Mouse (Mus musculus) left cerebral cortex, adult 9 months (tissue): Measurements from ENCODE around the gene Ralbp1.
A peak's percentile ranks its signal among the peaks of the same experiment; 100 is the strongest.

Experiments
- DNase-seq, 2 experiments: peaks; one replicate each; pipeline ENCODE4 v3.0.0; 2022; ENCODE audit warnings: low spot score in 2 of 2

Ralbp1 gene

GRCm38 (mm10) chr17:65896016-65896415 lies 10.4 kb upstream of the Ralbp1 start:
- no peak for DNase-seq

GRCm38 (mm10) chr17:65889476-65889875 lies 3.9 kb upstream of the Ralbp1 start:
- DNase-seq, result no peak

DNA sequence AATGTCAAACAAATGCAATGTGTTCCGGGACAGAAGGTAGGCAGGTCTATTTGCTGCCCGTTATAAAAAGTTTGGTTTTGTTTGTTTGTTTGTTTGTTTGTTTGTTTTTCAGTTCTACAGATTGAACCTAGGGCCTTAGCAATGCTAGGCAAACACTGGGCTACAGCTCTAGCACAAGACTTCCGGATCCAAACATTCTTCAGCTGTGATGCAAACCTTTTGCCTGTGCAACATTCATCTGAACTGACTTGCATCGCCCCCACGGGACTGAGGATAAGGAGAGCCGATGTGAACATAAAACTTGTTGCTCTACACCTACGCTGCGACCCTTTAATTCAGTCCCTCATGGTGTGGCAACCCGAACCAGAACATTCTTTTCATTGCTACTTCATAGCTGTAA lies 973 bp upstream of the Ralbp1 start:
- DNase-seq, result no peak

DNA sequence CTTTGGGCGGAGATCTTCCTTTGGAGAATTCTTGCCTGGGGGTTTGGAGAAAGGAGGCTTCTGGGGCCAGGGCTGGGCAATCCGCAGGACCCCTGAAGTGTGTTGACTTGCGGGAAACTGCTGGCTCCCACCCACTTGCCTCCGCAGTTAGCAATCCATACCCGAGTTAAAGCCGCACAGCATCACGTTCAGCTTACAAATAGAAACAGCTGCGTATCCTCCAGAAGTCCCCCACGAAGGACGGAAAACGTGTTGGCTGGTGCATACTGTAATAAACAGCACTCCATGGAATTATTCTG lies 251 bp downstream of the Ralbp1 start:
- DNase-seq, result no peak

DNA sequence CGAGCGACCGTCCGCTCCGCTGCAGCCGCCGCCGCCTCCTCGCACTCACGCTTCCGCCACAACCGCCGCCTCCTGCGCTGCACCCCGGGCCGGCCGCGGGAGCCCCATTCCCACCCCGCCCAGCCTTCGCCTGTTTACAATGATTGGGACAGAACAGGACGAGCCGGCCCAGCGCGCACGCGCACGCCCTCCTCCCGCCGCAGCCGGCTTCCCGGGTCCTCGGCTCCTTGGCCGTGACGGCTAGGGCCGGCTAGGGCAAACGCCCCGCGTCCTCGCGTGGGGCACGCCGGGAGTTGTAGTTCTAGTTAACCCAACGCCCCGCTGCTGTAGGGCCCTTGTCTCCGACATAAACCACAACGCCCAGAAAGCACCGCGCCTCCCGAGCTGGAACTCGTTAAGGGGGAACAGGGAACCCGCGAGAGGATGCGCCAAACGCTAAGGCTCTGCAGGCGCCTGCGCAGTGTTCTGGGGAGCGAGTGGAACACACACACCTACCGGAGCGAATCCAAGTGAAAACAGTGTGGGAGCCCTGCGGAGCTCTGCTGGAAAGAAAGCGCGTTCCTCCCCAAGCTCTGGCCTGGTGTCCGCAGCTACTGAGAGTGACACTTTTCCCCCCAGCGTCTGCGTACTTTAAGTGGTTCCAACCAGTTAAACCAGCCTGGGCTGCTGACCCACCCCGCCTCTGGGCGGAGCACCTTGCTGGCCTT lies 754 bp downstream of the Ralbp1 start:
- peak; percentile 98 to 100 for DNase-seq

DNA sequence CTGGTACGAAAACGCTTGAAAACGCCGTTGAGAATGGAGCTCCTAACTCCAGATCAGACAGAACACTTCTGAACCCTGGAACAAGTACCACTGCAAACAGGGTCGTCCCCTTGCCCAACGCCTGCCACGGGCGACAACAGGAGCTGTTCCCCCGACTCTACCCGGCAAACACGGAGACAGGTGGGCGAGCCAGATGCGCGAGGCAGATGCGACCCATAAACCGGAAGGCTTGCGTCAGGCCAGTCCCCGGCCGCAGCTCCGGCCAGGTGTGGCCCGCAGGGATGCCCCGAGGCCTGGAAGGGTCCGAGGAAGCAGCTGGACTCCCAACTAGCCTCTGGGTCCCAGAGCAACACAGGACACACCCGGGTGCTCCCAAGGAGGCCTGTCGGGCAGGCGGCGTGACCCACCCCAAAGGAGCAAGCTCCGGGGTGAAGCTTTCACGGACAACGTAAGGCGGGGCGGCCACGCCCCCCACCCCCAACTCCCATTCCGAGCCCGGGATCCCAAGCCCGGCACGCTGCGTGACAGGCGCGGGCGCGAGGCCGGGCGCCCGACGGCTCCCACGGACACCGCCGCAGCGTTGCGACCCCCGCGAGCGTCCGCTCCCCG lies 1.4 kb downstream of the Ralbp1 start:
- peak in 1 of 2 experiments; percentile 38 for DNase-seq

DNA sequence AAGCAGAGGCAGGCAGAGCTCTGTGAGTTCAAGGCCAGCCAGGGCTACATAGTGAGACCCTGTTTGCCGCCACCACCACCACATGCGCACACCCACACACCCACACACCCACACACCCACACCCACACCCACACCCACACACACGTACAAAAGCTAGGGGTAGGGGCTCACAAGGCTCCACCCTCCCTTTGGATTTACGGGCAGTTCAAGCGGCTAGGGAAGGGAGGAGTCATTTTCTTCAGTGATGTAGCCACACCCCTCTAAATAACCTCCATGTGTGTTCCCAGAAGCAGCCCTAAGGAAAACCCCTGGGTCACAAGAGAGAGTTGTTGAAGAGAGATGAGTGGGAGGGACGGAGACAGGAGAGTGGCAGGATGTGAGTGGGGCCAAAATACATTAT lies 8.6 kb downstream of the Ralbp1 start:
- DNase-seq, result no peak

DNA sequence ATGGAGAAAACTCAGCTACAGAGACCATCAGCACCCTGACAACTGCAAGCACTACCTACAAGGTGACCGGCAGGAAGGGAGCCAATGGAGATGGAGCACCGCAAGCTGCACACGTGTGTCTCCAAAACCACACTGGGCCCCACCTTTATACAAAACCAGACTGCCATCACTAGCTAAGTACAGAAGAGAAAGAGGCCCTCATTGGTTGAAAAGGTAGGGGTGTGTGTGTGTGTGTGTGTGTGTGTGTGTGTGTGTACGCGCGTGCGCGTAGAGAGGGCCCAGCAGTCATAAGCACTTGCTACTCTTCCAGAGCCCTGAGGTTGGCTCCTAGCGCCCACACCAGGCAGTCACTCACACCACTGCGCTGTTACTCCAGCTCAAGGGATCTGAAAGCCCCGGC lies 11.8 kb downstream of the Ralbp1 start:
- DNase-seq, result no peak

DNA sequence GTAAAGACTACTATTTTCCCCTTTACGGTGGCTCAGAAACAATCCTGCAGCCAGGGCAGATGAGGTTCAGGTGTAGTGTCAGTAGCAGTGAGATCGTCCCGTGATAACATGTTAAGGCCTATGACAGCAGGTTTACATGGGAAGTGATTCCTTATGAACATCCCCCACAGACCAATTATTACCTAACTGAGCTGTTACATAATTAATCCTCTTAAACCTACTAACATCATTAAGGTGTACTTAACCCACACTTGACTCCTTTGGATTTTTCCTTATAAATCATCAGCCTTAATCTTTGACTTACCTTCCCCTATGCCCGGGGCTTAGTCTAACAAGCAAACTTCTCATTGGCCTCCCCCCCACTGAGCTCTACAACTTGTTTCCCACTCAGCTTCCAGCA lies 12.4 kb downstream of the Ralbp1 start:
- no peak for DNase-seq

- DNase-seq, result no peak
These were observed 12.9 kb downstream of the Ralbp1 start for GRCm38 (mm10) chr17:65872652-65873051.

GRCm38 (mm10) chr17:65872051-65872450 lies 13.5 kb downstream of the Ralbp1 start:
- no peak for DNase-seq

DNA sequence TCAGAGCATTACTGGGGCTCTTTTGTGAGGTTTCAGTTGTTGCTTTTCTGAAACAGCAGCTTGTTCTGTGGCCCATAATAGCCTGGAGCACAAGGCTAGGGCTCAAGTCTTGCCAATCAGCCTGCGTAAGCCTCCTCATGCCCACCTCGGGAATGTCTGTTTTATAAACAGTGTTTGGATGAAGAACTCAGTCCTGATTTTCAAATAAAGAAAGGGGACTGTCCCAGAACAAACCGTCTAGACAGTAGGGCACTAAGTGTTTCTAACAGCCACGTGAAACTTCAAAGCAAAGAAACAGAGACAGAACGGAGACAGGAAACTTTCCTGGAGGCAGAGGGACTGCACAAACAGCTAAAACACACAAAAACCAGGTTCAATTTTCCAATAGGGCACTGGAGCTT lies 14.0 kb downstream of the Ralbp1 start:
- DNase-seq, result no peak

DNA sequence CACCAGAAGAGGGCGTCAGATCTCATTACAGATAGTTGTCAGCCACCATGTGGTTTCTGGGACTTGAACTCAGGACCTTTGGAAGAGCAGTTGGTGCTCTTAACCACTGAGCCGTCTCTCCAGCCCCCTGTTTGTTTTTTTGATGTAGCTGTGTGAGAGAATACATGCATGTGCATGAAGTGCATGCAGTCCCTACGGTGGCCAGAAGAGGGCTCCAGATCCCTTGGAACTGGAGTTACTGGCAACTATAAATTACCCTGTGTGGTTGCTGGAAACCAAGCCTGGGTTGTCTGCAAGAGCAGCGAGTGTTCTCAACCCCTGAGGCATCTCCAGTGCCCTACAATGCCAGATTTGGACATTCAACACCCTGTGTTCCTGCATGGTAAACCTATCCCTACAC lies 15.5 kb downstream of the Ralbp1 start:
- peak in 1 of 2 experiments; percentile 69 for DNase-seq

GRCm38 (mm10) chr17:65869720-65870119 lies 15.9 kb downstream of the Ralbp1 start:
- DNase-seq, result no peak

- DNase-seq, result no peak
These were observed 17.6 kb downstream of the Ralbp1 start for GRCm38 (mm10) chr17:65867996-65868395.

DNA sequence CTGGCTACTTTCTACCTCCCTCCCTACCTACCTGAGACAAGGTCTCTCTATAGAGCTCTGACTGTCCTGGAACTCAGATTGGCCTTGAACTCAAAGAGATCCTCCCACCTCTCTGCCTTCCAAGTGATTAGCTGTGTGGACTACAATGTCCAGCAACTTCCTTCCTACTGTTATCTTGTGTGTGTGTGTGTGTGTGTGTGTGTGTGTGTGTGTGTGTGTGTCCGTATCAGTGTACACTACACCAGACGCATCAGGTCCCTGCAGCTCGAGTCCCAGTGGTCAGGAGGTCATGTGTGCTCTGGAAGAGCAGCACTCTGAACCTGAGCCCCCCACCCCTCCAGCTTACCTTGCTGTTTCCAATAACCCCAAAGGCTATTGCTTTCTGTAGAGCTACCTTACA lies 19.4 kb downstream of the Ralbp1 start:
- no peak for DNase-seq

GRCm38 (mm10) chr17:65865265-65865664 lies 20.3 kb downstream of the Ralbp1 start:
- DNase-seq, result no peak

- no peak for DNase-seq
These were observed 20.9 kb downstream of the Ralbp1 start for GRCm38 (mm10) chr17:65864742-65865141.

GRCm38 (mm10) chr17:65863830-65864229 lies 21.8 kb downstream of the Ralbp1 start:
- DNase-seq, result peak in 1 of 2 experiments; percentile 29

GRCm38 (mm10) chr17:65862579-65862978 lies 23.0 kb downstream of the Ralbp1 start:
- no peak for DNase-seq

DNA sequence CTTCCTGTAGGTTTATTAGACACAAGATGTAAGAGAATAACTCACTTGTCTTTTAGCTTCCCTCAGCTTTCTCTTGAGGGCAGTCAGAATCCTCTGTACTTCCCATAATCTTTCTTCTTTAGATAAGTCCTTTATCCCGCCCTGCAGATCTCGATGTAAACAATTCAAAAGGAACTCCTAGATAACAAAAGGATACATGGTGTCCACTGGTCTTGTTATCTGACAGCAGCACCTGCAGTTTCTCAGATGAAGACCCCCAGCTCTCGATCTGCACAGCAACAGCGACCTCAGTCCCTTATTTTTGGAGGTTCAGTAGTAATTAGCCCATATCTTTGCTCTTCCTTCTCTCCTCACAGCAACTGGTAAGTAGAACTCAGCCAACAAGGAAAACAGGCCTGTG lies 28.0 kb downstream of the Ralbp1 start:
- DNase-seq, result no peak

- DNase-seq, result no peak
These were observed 31.6 kb downstream of the Ralbp1 start for GRCm38 (mm10) chr17:65854006-65854405.

DNA sequence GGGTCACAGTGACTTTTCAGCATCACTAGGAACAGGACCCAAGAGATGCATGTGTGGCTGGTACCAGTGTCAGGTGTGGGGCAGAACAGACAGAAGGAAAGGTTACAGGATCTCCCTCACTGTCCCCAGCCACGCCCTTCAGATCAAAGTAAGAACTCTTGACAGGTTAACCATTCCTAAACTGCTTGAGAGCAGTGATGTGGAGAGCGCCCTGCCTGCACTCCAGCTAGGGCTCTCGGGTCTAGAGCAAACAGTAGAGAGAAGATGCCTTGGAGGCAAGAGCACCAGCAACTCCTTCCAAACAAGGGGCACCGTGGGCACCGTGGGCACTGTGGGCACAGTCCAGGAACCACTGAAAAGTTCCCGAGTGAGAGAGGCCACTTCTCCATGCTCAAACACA lies 32.3 kb downstream of the Ralbp1 start:
- DNase-seq, result no peak

DNA sequence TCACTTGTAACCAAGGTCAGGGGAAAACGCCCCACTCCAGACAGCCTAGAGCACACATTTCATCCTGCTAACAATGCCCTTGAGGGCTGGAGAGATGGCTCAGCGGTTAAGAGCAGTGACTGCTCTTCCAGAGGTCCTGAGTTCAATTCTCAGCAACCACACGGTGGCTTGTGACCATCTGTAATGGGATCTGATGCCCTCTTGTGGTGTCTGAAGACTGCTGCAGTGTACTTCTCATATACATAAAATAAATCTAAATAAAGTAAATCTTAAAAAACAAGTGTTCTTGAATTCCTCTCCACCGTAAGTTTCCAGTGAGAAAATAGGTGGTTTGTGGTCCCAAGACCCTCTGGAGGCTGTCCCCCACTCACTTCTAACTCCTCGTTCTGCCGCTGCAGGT lies 33.8 kb downstream of the Ralbp1 start:
- no peak for DNase-seq
